In the genomic region with DNA sequence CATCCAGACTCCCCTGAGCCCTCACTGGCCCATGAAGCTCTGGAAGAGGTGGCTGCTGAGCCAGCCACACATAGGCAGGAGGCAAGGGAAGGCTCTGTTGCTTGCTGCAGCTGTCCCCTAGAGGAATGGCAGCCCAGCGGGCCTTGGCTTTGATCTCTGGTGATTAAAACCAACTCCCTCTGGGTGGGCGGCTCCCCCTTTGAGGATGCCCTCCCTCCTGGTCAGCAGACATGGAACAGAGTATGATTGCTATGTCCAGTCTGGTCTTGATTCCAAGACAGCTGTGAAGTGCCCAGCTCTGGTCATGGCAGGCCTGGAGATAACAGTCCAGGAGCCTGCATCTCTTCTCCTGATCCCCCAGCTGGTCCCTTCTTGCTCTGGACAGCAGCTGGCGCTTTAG, we compare ENCODE assay signal across 26 mouse cellular contexts.
A peak's percentile ranks its signal among the peaks of the same experiment; 100 is the strongest.
DNase-seq lines count a peak whose midpoint lies in the region; ATAC-seq lines count a peak whose summit lies in the region.
"Had no signal": no experiment of that assay in that cellular context is flagged by ENCODE, and none has a peak within 500 bp of the region (broad histone marks: within the 10 kb centered on the region; RNA-seq: fewer than 3 reads in every experiment).

No protein-coding gene starts in this region.

- H3K4me2 ChIP-seq in hindbrain, embryonic 12.5 days (replicated peaks), result no peak overlapping the region
- no peak overlapping the region for H3K4me2 ChIP-seq in limb, embryonic 15.5 days
- H3K4me2 ChIP-seq: embryonic facial prominence, embryonic 13.5 days; forebrain, embryonic 13.5 days; intestine, embryonic 15.5 days; liver, embryonic 15.5 days; lung, embryonic 14.5 days; midbrain, embryonic 11.5 days had no signal

- intact Hi-C loops in gastrocnemius, postnatal 14 days (cut with DNase I; ENCODE audit: low total_unique reads), result no loop called here

- 50% methylated on average over 3 of the region's 3 CpGs for WGBS in hindbrain, embryonic 10.5 days
- WGBS in hindbrain, embryonic 12.5 days, result 45% methylated on average over 3 of the region's 3 CpGs
- WGBS in embryonic facial prominence, embryonic 10.5 days, result 42% methylated on average over 3 of the region's 3 CpGs
- WGBS in limb, embryonic 10.5 days, result 19% methylated on average over 3 of the region's 3 CpGs
- 30% methylated on average over 3 of the region's 3 CpGs for WGBS in limb, embryonic 15.5 days

- DNase-seq in hindbrain, embryonic 10.5 days (ENCODE audit: low spot score), result no peak
- DNase-seq in embryonic facial prominence, embryonic 10.5 days (ENCODE audit: low spot score), result peak; percentile 45
- peak; percentile 76 for DNase-seq in limb, embryonic 10.5 days (ENCODE audit: low spot score)
- DNase-seq in gastrocnemius, adult 8-10 months (ENCODE audit: low spot score in 2 of 2), result no peak
- DNase-seq in gastrocnemius, postnatal 14 days, result no peak
- DNase-seq: adrenal gland, adult 2 months; cerebellum, adult 8-10 months; cerebellum, postnatal 25 days; heart, postnatal 14 days; kidney, adult 2 months; kidney, postnatal 10 days; layer of hippocampus, postnatal 36 days; lung, embryonic 14.5 days; lung, postnatal 14 days; retina, postnatal 1 day; right cerebral cortex, postnatal 14 days; thymus, postnatal 14 days had no signal

- H3K4me1 ChIP-seq in hindbrain, embryonic 10.5 days (replicated peaks), result peaks cover 51% of the 10 kb centered on the region
- peaks cover 22% of the 10 kb centered on the region for H3K4me1 ChIP-seq in hindbrain, embryonic 12.5 days
- peaks cover 59% of the 10 kb centered on the region for H3K4me1 ChIP-seq in embryonic facial prominence, embryonic 10.5 days
- peaks cover 89% of the 10 kb centered on the region for H3K4me1 ChIP-seq in limb, embryonic 10.5 days
- peaks cover 33% of the 10 kb centered on the region for H3K4me1 ChIP-seq in limb, embryonic 15.5 days
- H3K4me1 ChIP-seq: intestine, embryonic 15.5 days; liver, embryonic 15.5 days had no signal

- no peak overlapping the region for H3K9ac ChIP-seq in hindbrain, embryonic 12.5 days
- no peak overlapping the region for H3K9ac ChIP-seq in limb, embryonic 15.5 days
- H3K9ac ChIP-seq: embryonic facial prominence, embryonic 13.5 days; forebrain, embryonic 13.5 days; intestine, embryonic 15.5 days; liver, embryonic 15.5 days; lung, embryonic 14.5 days had no signal

- peaks cover 73% of the 10 kb centered on the region for H3K27me3 ChIP-seq in hindbrain, embryonic 10.5 days (ENCODE audit: insufficient read depth, poor library complexity, severe bottlenecking)
- H3K27me3 ChIP-seq in hindbrain, embryonic 12.5 days, result peaks cover 38% of the 10 kb centered on the region
- peaks cover 93% of the 10 kb centered on the region for H3K27me3 ChIP-seq in embryonic facial prominence, embryonic 10.5 days (replicated peaks; ENCODE audit: low read depth, poor library complexity, severe bottlenecking)
- H3K27me3 ChIP-seq in limb, embryonic 10.5 days (ENCODE audit: low read depth, poor library complexity, severe bottlenecking), result peaks cover 71% of the 10 kb centered on the region
- peaks cover 37% of the 10 kb centered on the region for H3K27me3 ChIP-seq in limb, embryonic 15.5 days

- no peaks in the 10 kb centered on the region for H3K36me3 ChIP-seq in hindbrain, embryonic 10.5 days
- H3K36me3 ChIP-seq in hindbrain, embryonic 12.5 days, result no peaks in the 10 kb centered on the region
- H3K36me3 ChIP-seq in embryonic facial prominence, embryonic 10.5 days (replicated peaks), result no peaks in the 10 kb centered on the region
- no peaks in the 10 kb centered on the region for H3K36me3 ChIP-seq in limb, embryonic 10.5 days
- no peaks in the 10 kb centered on the region for H3K36me3 ChIP-seq in limb, embryonic 15.5 days
- H3K36me3 ChIP-seq: embryonic facial prominence, embryonic 13.5 days; intestine, embryonic 15.5 days; liver, embryonic 15.5 days had no signal

- H3K4me3 ChIP-seq in hindbrain, embryonic 10.5 days, result no peak overlapping the region
- H3K4me3 ChIP-seq in hindbrain, embryonic 12.5 days, result no peak overlapping the region
- no peak overlapping the region for H3K4me3 ChIP-seq in embryonic facial prominence, embryonic 10.5 days
- H3K4me3 ChIP-seq in limb, embryonic 10.5 days, result peak overlapping the region; percentile 15; the same call in 1 of the 2 replicates
- no peak overlapping the region for H3K4me3 ChIP-seq in limb, embryonic 15.5 days
- H3K4me3 ChIP-seq: embryonic facial prominence, embryonic 13.5 days; forebrain, embryonic 13.5 days; intestine, embryonic 15.5 days; liver, embryonic 15.5 days had no signal

- H3K27ac ChIP-seq in hindbrain, embryonic 10.5 days, result peak overlapping the region; percentile 64
- H3K27ac ChIP-seq in hindbrain, embryonic 12.5 days, result no peak overlapping the region
- H3K27ac ChIP-seq in embryonic facial prominence, embryonic 10.5 days (replicated peaks), result peak overlapping the region; percentile 8; the same call in 1 of the 2 replicates
- peak overlapping the region; percentile 89 for H3K27ac ChIP-seq in limb, embryonic 10.5 days
- 0 out of 2 replicates have a peak overlapping the region, but pooled peaks have one; percentile 11 for H3K27ac ChIP-seq in limb, embryonic 15.5 days
- H3K27ac ChIP-seq: embryonic facial prominence, embryonic 13.5 days; forebrain, embryonic 13.5 days; hindbrain, postnatal 0 days; intestine, embryonic 15.5 days; liver, embryonic 15.5 days had no signal

- no peak for ATAC-seq in hindbrain, embryonic 12.5 days (ENCODE audit: low FRiP score)
- peak; percentile 30; the same call in 1 of the 2 replicates for ATAC-seq in limb, embryonic 15.5 days (ENCODE audit: insufficient number of reproducible peaks, low FRiP score, low TSS enrichment, low read depth)
- ATAC-seq: CD4-positive, CD25-positive, alpha-beta regulatory T cell, adult 4 months; forebrain, embryonic 13.5 days; hindbrain, postnatal 0 days; intestine, embryonic 15.5 days had no signal

- H3K9me3 ChIP-seq in hindbrain, embryonic 10.5 days, result no peaks in the 10 kb centered on the region
- H3K9me3 ChIP-seq in hindbrain, embryonic 12.5 days (replicated peaks), result no peaks in the 10 kb centered on the region
- no peaks in the 10 kb centered on the region for H3K9me3 ChIP-seq in embryonic facial prominence, embryonic 10.5 days
- H3K9me3 ChIP-seq in limb, embryonic 10.5 days (replicated peaks), result no peaks in the 10 kb centered on the region
- H3K9me3 ChIP-seq in limb, embryonic 15.5 days, result no peaks in the 10 kb centered on the region
- H3K9me3 ChIP-seq: embryonic facial prominence, embryonic 13.5 days; forebrain, embryonic 13.5 days; intestine, embryonic 15.5 days; liver, embryonic 15.5 days had no signal

Comparison
In these comparisons a context has a peak if more than half of its experiments do, and no peak if none do; other contexts are left out.
1. DNase-seq: peak in embryonic facial prominence, embryonic 10.5 days (single experiment) and limb, embryonic 10.5 days (single experiment); none in hindbrain, embryonic 10.5 days (single experiment), gastrocnemius, adult 8-10 months (0 of 2) and gastrocnemius, postnatal 14 days (single experiment).